Mouse (Mus musculus) heart, postnatal 0 days (tissue): ENCODE data around the gene Lrrk1. TPM values are rescaled to one million over a fixed set of nuclear protein-coding genes. Genes with fewer than 3 reads are reported as not detected.

Source experiments
- ATAC-seq: fragments of 200-750 bp; cut with Nextera tagmentation; 2 replicates; pipeline ENCODE4 v1.8.0; 2017; ENCODE audit warnings: low read depth, moderate number of reproducible peaks, moderate library complexity; ENCODE audit not compliant: insufficient read depth
- DNase-seq: peaks from one replicate; pipeline ENCODE4 v3.0.0-alpha.2; 2016; ENCODE audit warnings: low spot score
- H3K27ac ChIP-seq: fragments of 300-500 bp; sonication (generic); 2 replicates; pipeline ENCODE4 v1.5.1; 2014; ENCODE audit warnings: low read depth, mild to moderate bottlenecking
- H3K27me3 ChIP-seq: fragments of 300-500 bp; sonication (generic); 2 replicates; pipeline ENCODE4 v1.6.1; 2014; ENCODE audit warnings: low read length, mixed read lengths; ENCODE audit not compliant: control insufficient read depth, insufficient read depth
- H3K36me3 ChIP-seq: fragments of 300-500 bp; sonication (generic); replicated peaks from 2 replicates; pipeline ENCODE4 v1.6.1; 2014; ENCODE audit warnings: low read length, mixed read lengths; ENCODE audit not compliant: control insufficient read depth, insufficient read depth
- H3K4me1 ChIP-seq: fragments of 300-500 bp; sonication (generic); 2 replicates; pipeline ENCODE4 v1.6.1; 2014; ENCODE audit warnings: antibody characterized with exemption; ENCODE audit not compliant: control insufficient read depth, insufficient read depth
- H3K4me2 ChIP-seq: fragments of 300-500 bp; sonication (generic); 2 replicates; pipeline ENCODE4 v1.6.1; 2014; ENCODE audit warnings: low read depth, mild to moderate bottlenecking, low read length, moderate library complexity
- H3K4me3 ChIP-seq: fragments of 300-500 bp; sonication (generic); 2 replicates; pipeline ENCODE4 v1.5.1; 2014; ENCODE audit warnings: low read depth, low read length
- H3K9ac ChIP-seq: fragments of 300-500 bp; sonication (generic); replicated peaks from 2 replicates; pipeline ENCODE4 v1.6.1; 2014; ENCODE audit warnings: low read depth, low read length, mixed read lengths
- H3K9me3 ChIP-seq: fragments of 300-500 bp; sonication (generic); replicated peaks from 2 replicates; pipeline ENCODE4 v1.6.1; 2016; ENCODE audit warnings: low read length; ENCODE audit not compliant: control insufficient read depth
- CTCF ChIP-seq: IDR thresholded peaks from 2 replicates; pipeline ENCODE4 v1.5.1; 2016; ENCODE audit warnings: antibody characterized with exemption, control low read depth, low read depth
- EP300 ChIP-seq: IDR thresholded peaks from 2 replicates; pipeline ENCODE4 v1.6.1; 2016; ENCODE audit warnings: antibody characterized with exemption, low read depth
- WGBS: fragments of 180-500 bp; shearing (Covaris S2); extraction: QIAGEN DNeasy Blood & Tissue Kit; methylation state at CpG from one replicate; pipeline ENCODE4 v1.1.7; 2014; 5-methylcytosine and 5-hydroxymethylcytosine counted together
- polyA plus RNA-seq: library from polyadenylated mRNA; unstranded; fragments of >200 nt; fragmentation: Nextera tagmentation; extraction: Ambion mirVana; gene quantifications from 2 replicates; pipeline ENCODE4 v1.2.1, GENCODE M21; 2015
- total RNA-seq: library from RNA; depleted of rRNA; stranded (reverse); fragments of >200 nt; gene quantifications from 2 replicates; pipeline ENCODE4 v1.2.3, GENCODE M21; 2014; ENCODE audit warnings: low replicate concordance

Lrrk1 gene
- total and polyA plus RNA-seq, 2 experiments from 2014 or later = 4.1 to 10.3 TPM

GRCm38 (mm10) chr7:66257232-66257631 is 130.9 kb downstream of the Lrrk1 start:
- H3K4me1 ChIP-seq = 0 out of 2 replicates have a peak, but pooled peaks cover 4% of the 10 kb centered on the region
- DNase-seq = no peak
- WGBS = 84% methylated on average over 5 of the region's 5 CpGs
- no peaks in the 10 kb centered on the region for H3K27me3 ChIP-seq
- no peak overlapping the region for H3K9ac ChIP-seq
- peaks cover under 1% of the 10 kb centered on the region; the same call in 1 of the 2 replicates for H3K36me3 ChIP-seq
- H3K4me3 ChIP-seq = no peak overlapping the region
- no peaks in the 10 kb centered on the region for H3K9me3 ChIP-seq
- TF ChIP-seq EP300 (no peak), CTCF (no peak)
- ATAC-seq = no peak
- no peak overlapping the region for H3K27ac ChIP-seq
- H3K4me2 ChIP-seq = no peak overlapping the region

- DNase-seq = no peak
- no peaks in the 10 kb centered on the region for H3K9me3 ChIP-seq
- 0 out of 2 replicates have a peak, but pooled peaks cover 4% of the 10 kb centered on the region for H3K4me1 ChIP-seq
- ATAC-seq = no peak
- no peak overlapping the region for H3K27ac ChIP-seq
- 81% methylated on average over 5 of the region's 5 CpGs for whole genome bisulfite sequencing
- H3K4me2 ChIP-seq = no peak overlapping the region
- TF ChIP-seq EP300 = no peak
- no peak for TF ChIP-seq CTCF
- no peaks in the 10 kb centered on the region; the same call in 1 of the 2 replicates for H3K36me3 ChIP-seq
- no peak overlapping the region for H3K4me3 ChIP-seq
- H3K9ac ChIP-seq = no peak overlapping the region
- no peaks in the 10 kb centered on the region for H3K27me3 ChIP-seq
These were observed 131.7 kb downstream of the Lrrk1 start for GRCm38 (mm10) chr7:66256441-66256840.

- H3K9me3 ChIP-seq = no peaks in the 10 kb centered on the region
- no peak overlapping the region for H3K4me3 ChIP-seq
- H3K27me3 ChIP-seq = no peaks in the 10 kb centered on the region
- ATAC-seq (no peak), DNase-seq (no peak)
- H3K27ac ChIP-seq = peak overlapping the region; percentile 13; the same call in 1 of the 2 replicates
- WGBS = 70% methylated on average over 8 of the region's 8 CpGs
- no peaks in the 10 kb centered on the region for H3K4me1 ChIP-seq
- no peaks in the 10 kb centered on the region; the same call in 1 of the 2 replicates for H3K36me3 ChIP-seq
- H3K4me2 ChIP-seq = no peak overlapping the region
- H3K9ac ChIP-seq = no peak overlapping the region
- no peak for TF ChIP-seq EP300
- no peak for TF ChIP-seq CTCF
These were observed 133.2 kb downstream of the Lrrk1 start for GRCm38 (mm10) chr7:66254993-66255392.

- Histone ChIP-seq H3K9ac (no peak overlapping the region), H3K4me1 (no peaks in the 10 kb centered on the region), H3K4me3 (no peak overlapping the region), H3K27me3 (no peaks in the 10 kb centered on the region), H3K9me3 (no peaks in the 10 kb centered on the region), H3K27ac (peak overlapping the region; percentile 21; the same call in 1 of the 2 replicates), H3K36me3 (no peaks in the 10 kb centered on the region), H3K4me2 (no peak overlapping the region)
- TF ChIP-seq CTCF (no peak), EP300 (no peak)
- 39% methylated on average over 8 of the region's 8 CpGs for WGBS
- ATAC-seq (no peak), DNase-seq (peak; percentile 42)
These were observed 134.0 kb downstream of the Lrrk1 start for GRCm38 (mm10) chr7:66253975-66254651.

DNA sequence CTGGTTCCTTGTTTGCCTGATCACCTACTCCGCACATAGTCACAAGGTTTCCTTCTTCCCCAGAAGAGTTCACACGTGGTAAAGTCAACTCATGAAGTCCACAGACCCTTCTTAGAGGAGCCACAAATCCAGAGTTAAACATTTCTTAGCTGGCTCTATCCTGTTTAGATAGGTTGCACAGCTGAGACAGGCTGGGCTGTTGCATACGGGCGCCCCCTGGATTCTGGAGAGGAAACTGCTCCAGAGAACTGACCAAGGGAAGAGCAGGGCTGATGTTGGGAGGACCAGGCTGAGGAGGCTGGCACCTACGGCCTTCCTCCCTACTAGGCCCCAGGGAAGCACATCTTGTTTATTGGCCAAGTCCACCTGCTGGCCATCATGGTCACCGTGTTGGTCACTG is 138.1 kb downstream of the Lrrk1 start:
- Histone ChIP-seq H3K4me2 (no peak overlapping the region), H3K9me3 (no peaks in the 10 kb centered on the region), H3K27me3 (no peaks in the 10 kb centered on the region), H3K9ac (no peak overlapping the region), H3K27ac (no peak overlapping the region), H3K4me1 (no peaks in the 10 kb centered on the region), H3K4me3 (no peak overlapping the region), H3K36me3 (no peaks in the 10 kb centered on the region)
- WGBS = 26% methylated on average over 6 of the region's 6 CpGs
- ATAC-seq (peak; percentile 84), DNase-seq (peak; percentile 61)
- peak; percentile 87 for TF ChIP-seq CTCF
- no peak for TF ChIP-seq EP300

DNA sequence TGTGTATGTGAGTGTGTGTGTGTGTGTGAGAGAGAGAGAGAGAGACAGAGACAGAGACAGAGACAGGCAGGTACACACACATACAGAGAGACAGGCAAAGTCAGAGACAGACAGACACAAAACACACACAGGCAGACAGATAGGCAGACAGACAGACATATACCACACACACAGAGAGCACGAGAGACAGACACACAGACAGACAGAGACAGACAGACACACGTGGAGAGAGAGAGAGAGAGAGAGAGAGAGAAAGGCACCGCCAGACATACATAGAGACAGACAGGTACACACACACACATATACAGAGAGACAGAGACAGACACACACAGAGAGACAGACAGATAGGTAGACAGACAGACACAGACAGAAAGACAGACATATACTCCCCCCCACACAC is 138.7 kb downstream of the Lrrk1 start:
- Histone ChIP-seq H3K36me3 (no peaks in the 10 kb centered on the region), H3K4me3 (no peak overlapping the region), H3K4me2 (no peak overlapping the region), H3K9me3 (no peaks in the 10 kb centered on the region), H3K27ac (no peak overlapping the region), H3K4me1 (no peaks in the 10 kb centered on the region), H3K27me3 (no peaks in the 10 kb centered on the region), H3K9ac (no peak overlapping the region)
- TF ChIP-seq CTCF (no peak), EP300 (no peak)
- WGBS = 83% methylated on average over 3 of the region's 3 CpGs
- DNase-seq = no peak
- ATAC-seq = no peak
